In genomic region chrX:74135263-74135662, GRCm38 (mm10) we compare ENCODE assay signal across 8 mouse cellular contexts. TPM values are rescaled to one million over a fixed set of nuclear protein-coding genes. Genes with fewer than 3 reads are reported as not detected.
DNase-seq lines count a peak whose midpoint lies in the region; ATAC-seq and TF ChIP-seq lines count a peak whose summit lies in the region.
"Not testable (repeated sequence)": the region's sequence is repeated elsewhere in the genome, so short reads cannot be mapped to it uniquely, and the experiment has no call there.

Mecp2 (minus strand) TSS chrX:74135363.

- not testable (repeated sequence) for H3K9me3 ChIP-seq in MEL (replicated peaks; ENCODE audit: insufficient read depth, low read length); heart, embryonic 15.5 days (replicated peaks); stomach, embryonic 14.5 days (ENCODE audit: control insufficient read depth, low read depth, low read length)

- not testable (repeated sequence) for H3K79me2 ChIP-seq in MEL (ENCODE audit: control insufficient read depth, insufficient read depth, low read length, poor library complexity)

- H3K27me3 ChIP-seq in MEL (ENCODE audit: control insufficient read depth in 1 of 2, insufficient read depth in 2 of 2, low read length in 2 of 2); heart, embryonic 15.5 days; stomach, embryonic 14.5 days (ENCODE audit: control insufficient read depth, insufficient read depth, low read length): not testable (repeated sequence)

- TF ChIP-seq RAD21 in MEL (IDR thresholded peaks at IDR 0.05; ENCODE audit: low read depth, low read length) = not testable (repeated sequence)

- not testable (repeated sequence) for DNase-seq in MEL (ENCODE audit: low read depth, low spot score); frontal cortex, adult 2 months (ENCODE audit: extremely low spot score in 1 of 2, low spot score in 1 of 2); left cerebral cortex, postnatal 14 days (ENCODE audit: low spot score in 2 of 2)

- H3K27ac ChIP-seq in MEL (ENCODE audit: control insufficient read depth, low read depth, low read length); cortical plate, adult 2 months (ENCODE audit: insufficient read depth, low read length); heart, embryonic 15.5 days; stomach, embryonic 14.5 days (ENCODE audit: low read length): not testable (repeated sequence)

- intact Hi-C loops in left cerebral cortex, postnatal 14 days (cut with DNase I) = not testable (repeated sequence)

- not testable (repeated sequence) for H3K4me1 ChIP-seq in MEL (ENCODE audit: control insufficient read depth in 1 of 2, insufficient read depth in 2 of 2, low read length in 2 of 2); cortical plate, adult 2 months (ENCODE audit: control insufficient read depth, insufficient read depth, low read length); heart, embryonic 15.5 days (replicated peaks); stomach, embryonic 14.5 days (ENCODE audit: control insufficient read depth, insufficient read depth, low read length)

- WGBS in heart, embryonic 15.5 days = 36% methylated on average over 1 of the region's 1 CpGs
- 25% methylated on average over 1 of the region's 1 CpGs for whole genome bisulfite sequencing in stomach, embryonic 14.5 days

- not testable (repeated sequence) for H3K9ac ChIP-seq in MEL (ENCODE audit: control insufficient read depth, low read depth, low read length, poor library complexity, severe bottlenecking); heart, embryonic 15.5 days; stomach, embryonic 14.5 days (replicated peaks; ENCODE audit: low read depth, low read length)

- H3K4me2 ChIP-seq in heart, embryonic 15.5 days; stomach, embryonic 14.5 days (replicated peaks; ENCODE audit: low read depth, low read length): not testable (repeated sequence)

- not testable (repeated sequence) for TF ChIP-seq POLR2A in MEL (IDR thresholded peaks at IDR 0.05; ENCODE audit: control insufficient read depth in 1 of 2, insufficient read depth in 1 of 2, low read depth in 1 of 2, low read length in 2 of 2, poor library complexity in 1 of 2); cortical plate, adult 2 months (IDR thresholded peaks at IDR 0.05; ENCODE audit: extremely low read depth, insufficient read depth, low read length)

- ATAC-seq in heart, embryonic 15.5 days (replicated peaks; ENCODE audit: insufficient number of reproducible peaks, insufficient read depth, low FRiP score, low read depth); inflammation-experienced regulatory T-cells, adult 6 months; megakaryocyte progenitor cell, adult 5-6 weeks (replicated peaks; ENCODE audit: poor library complexity); stomach, embryonic 14.5 days (ENCODE audit: insufficient number of reproducible peaks, insufficient read depth, low FRiP score, low read depth): not testable (repeated sequence)

- not testable (repeated sequence) for TF ChIP-seq CTCF in MEL (IDR thresholded peaks at IDR 0.05 in 2 of 3, conservative IDR thresholded peaks at IDR 0.05 in 1 of 3; ENCODE audit: control insufficient read depth in 1 of 3, insufficient read depth in 1 of 3, low read depth in 2 of 3, low read length in 3 of 3, poor library complexity in 1 of 3, severe bottlenecking in 1 of 3); cortical plate, adult 2 months (IDR thresholded peaks at IDR 0.05; ENCODE audit: extremely low read depth, insufficient read depth, low read length)

- H3K4me3 ChIP-seq in MEL (ENCODE audit: control insufficient read depth in 1 of 2, insufficient read depth in 1 of 2, low read depth in 2 of 2, low read length in 2 of 2); cortical plate, adult 2 months (ENCODE audit: insufficient read depth, low read length); heart, embryonic 15.5 days; stomach, embryonic 14.5 days (ENCODE audit: low read depth, low read length): not testable (repeated sequence)

- not testable (repeated sequence) for TF ChIP-seq EP300 in MEL (IDR thresholded peaks at IDR 0.05; ENCODE audit: low read depth in 1 of 2, low read length in 2 of 2)

- H3K36me3 ChIP-seq in MEL (ENCODE audit: control insufficient read depth in 1 of 2, insufficient read depth in 2 of 2, low read length in 2 of 2); heart, embryonic 15.5 days; stomach, embryonic 14.5 days (ENCODE audit: control insufficient read depth, insufficient read depth, low read length): not testable (repeated sequence)

RNA-seq across cellular contexts. Expression of gene Mecp2, which starts in this region (rescaled TPM):
- total RNA-seq in MEL (2012; rRNA removed) = 12.5 and 16.2 TPM in 2 replicates
- polyA plus RNA-seq in MEL (2012; ENCODE audit: insufficient read depth in 1 of 2, insufficient read length in 2 of 2, low read depth in 1 of 2, low replicate concordance in 2 of 2, missing spikeins in 1 of 2) = 10 to 100 TPM in 1 of 2 experiments, not detected in 1; 20.7 TPM
- 28.6 and 29.4 TPM in 2 replicates for polyA plus RNA-seq in cortical plate, adult 2 months (2012; rRNA removed)
- 29.7 and 30.6 TPM in 2 replicates for polyA plus RNA-seq in frontal cortex, adult 2 months (2012; rRNA removed)
- polyA plus RNA-seq in heart, embryonic 15.5 days (2015; fragmentation: Nextera tagmentation; extraction: Ambion mirVana) = 10.5 and 12.0 TPM in 2 replicates
- 10 to 100 TPM; 11.5 to 22.5 (median 20.6) TPM for polyA plus RNA-seq in inflammation-experienced regulatory T-cells, adult 6 months (2017; shearing (Covaris generic))
- 10 to 100 TPM; 74.2 to 75.5 TPM for total RNA-seq in left cerebral cortex, postnatal 14 days (2021)
- total RNA-seq in megakaryocyte progenitor cell, adult 5-6 weeks (2015) = 16.3 and 16.9 TPM in 2 replicates
- total RNA-seq in megakaryocyte progenitor cell, adult 5-6 weeks (2017) = 15.3 and 18.8 TPM in 2 replicates
- polyA plus RNA-seq in stomach, embryonic 14.5 days (2014; fragmentation: Nextera tagmentation; extraction: Ambion mirVana) = 12.9 and 13.4 TPM in 2 replicates
